Mouse (Mus musculus) thymus, postnatal 36 days (tissue): ENCODE measurements at regions not wholly inside any gene's neighbourhood (a gene's known extent, or its start where the extent isn't known, plus 50 kb on each side); places are given as distances from the start of the nearest gene placed in this dataset.

Experiments used
- DNase-seq, 2 experiments: peaks; one replicate each; pipeline ENCODE4 v3.0.0; 2022; ENCODE audit warnings: mixed read lengths in 2 of 2

DNA sequence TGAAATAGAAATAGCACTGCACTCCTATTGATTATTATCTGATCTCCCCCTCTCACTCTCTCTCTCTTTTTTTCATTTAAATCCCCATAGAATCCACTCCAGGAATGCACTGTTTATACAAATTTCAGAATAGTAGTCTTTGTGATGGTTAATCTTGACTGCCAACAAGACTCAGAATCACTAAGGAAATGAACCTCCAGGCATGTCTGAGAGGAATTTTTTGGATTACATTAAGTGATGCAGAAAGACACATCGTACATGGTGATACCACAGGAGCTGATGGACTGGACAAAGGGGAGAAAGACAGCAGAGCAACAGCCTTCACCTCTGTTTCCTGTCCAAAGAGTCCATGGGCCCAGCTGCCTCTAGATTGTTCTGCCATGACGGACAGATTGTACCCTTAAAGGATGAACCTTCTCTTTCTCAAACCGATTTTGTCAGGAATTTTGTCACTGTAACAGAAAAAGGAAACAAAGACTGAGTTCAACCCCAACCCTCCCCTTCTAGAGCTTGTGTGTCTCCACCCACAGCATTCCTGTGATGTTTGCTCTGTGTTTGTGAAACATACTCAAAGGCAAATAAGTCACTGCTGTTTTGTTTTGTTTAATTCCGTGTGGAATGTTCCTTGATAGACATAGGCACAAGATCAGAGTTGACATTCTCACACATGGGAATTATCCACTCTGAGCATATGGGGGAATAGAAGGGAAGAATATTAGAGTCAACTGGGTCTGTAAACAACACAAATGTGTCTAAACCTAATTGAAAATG is 59.1 kb upstream of the Gm34302 start:
- DNase-seq = no peak

- no peak for DNase-seq
These were observed 55.2 kb upstream of the Gm34302 start for GRCm38 (mm10) chr3:63538881-63539280.

- no peak for DNase-seq
These were observed 50.5 kb upstream of the Gm34302 start for GRCm38 (mm10) chr3:63534141-63534540.
